Mouse (Mus musculus) megakaryocyte, adult 5-6 weeks (primary cell): ENCODE data around the gene Kcnn3. TPM values are rescaled to one million over a fixed set of nuclear protein-coding genes. Genes with fewer than 3 reads are reported as not detected.

Source experiments
- ATAC-seq: 2 replicates; pipeline ENCODE4 v1.8.0; 2016; ENCODE audit warnings: mild to moderate bottlenecking, inconsistent platforms; ENCODE audit not compliant: poor library complexity, severe bottlenecking
- total RNA-seq, 2 experiments: library from RNA; stranded (forward) in 1 of 2; stranded (reverse) in 1 of 2; fragments of 153-499, 151-499 nt in 1 of 2; fragments of 221-1000, 200-1000 nt in 1 of 2; gene quantifications; 2 replicates each; pipeline versions ENCODE4 v1.2.3 to v1.2.4; 2015 to 2017

Gene Kcnn3
- total RNA-seq, 2 experiments from 2014 or later, result not detected

DNA sequence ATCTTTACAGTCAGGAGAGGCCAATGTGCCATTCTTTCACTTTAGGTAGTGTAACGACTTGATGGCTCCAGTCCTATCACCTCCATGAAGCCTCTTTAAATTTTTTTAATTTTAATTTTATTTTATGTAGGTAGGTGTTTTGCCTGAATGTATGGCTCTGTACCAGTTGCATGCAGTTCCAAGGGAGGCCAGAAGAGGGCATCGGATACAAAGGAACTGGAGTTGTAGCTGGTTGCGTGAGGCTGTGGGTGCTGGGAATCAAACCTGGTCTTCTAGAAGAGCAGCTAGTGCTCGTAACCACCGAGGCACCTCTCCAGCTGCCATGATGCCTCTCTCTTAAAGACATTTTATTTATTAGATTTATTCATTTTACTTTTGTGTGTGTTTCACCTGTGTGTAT lies 3.6 kb upstream of the Kcnn3 start:
- ATAC-seq, result no peak

DNA sequence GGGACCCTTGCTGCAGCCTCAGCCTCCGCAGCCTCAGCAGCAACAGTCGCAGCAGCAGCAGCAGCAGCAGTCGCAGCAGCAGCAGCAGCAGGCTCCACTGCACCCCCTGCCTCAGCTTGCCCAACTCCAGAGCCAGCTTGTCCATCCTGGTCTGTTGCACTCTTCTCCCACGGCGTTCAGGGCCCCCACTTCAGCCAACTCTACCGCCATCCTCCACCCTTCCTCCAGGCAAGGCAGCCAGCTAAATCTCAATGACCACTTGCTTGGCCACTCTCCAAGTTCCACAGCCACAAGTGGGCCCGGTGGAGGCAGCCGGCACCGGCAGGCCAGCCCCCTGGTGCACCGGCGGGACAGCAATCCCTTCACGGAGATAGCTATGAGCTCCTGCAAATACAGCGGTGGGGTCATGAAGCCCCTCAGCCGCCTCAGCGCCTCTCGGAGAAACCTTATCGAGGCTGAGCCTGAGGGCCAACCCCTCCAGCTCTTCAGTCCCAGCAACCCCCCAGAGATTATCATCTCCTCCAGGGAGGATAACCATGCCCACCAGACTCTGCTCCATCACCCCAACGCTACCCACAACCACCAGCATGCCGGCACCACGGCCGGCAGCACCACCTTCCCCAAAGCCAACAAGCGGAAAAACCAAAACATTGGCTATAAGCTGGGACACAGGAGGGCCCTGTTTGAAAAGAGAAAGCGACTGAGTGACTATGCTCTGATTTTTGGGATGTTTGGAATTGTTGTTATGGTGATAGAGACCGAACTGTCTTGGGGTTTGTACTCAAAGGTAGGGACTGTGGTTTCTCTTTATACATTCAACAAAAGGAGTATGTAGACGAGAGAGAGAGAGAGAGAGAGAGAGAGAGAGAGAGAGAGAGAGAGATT lies 896 bp downstream of the Kcnn3 start:
- no peak for ATAC-seq

DNA sequence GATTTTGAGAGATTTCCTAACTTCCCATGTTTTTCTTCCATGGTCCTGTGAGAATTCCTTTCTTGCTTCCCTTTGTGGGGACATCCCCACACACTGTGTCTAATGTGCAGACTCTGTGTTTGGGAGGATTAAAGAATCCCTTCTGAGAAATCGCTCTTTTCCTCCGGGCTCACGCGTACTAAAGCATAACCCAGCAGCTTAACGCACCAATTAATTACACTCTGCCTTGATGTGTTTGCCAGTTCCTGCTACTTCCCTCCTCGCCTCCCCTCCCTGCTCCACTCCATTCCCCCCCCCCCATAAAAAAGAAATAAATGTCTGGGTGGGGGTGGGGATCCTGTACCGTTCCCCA lies 1.5 kb downstream of the Kcnn3 start:
- ATAC-seq, result no peak

DNA sequence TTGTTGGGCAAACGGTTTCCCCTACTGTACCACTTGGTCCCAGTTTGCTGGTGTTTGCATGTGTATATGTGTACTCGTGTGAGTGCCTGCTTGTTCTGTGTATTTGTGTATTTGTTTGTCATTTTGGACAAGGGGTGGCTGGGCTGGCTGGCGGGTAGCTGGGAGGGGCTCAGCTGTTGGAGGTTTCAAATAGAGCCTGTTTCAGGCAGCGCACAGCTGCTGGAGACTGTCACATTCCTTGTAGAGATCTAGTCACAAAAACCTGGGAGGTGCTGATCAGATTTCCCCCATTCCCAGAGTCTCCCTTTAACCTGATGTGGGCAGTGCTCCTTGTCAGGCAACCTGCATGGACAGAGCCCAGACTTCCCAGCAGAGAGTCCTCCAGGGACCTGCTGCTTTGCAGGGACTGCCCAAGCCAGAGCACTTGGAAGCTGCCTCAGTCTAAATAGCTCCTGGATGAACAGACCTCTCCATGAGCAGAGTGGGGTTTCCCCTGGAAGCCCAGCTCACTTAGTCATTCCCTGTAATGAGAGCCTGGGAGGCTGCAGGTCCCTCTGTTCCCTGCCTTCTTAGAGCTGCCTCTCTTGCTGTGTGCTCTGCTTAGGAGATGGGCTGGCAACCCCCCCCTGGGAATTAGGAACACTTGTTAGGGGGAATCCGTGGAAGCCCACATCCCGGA lies 2.6 kb downstream of the Kcnn3 start:
- no peak for ATAC-seq

DNA sequence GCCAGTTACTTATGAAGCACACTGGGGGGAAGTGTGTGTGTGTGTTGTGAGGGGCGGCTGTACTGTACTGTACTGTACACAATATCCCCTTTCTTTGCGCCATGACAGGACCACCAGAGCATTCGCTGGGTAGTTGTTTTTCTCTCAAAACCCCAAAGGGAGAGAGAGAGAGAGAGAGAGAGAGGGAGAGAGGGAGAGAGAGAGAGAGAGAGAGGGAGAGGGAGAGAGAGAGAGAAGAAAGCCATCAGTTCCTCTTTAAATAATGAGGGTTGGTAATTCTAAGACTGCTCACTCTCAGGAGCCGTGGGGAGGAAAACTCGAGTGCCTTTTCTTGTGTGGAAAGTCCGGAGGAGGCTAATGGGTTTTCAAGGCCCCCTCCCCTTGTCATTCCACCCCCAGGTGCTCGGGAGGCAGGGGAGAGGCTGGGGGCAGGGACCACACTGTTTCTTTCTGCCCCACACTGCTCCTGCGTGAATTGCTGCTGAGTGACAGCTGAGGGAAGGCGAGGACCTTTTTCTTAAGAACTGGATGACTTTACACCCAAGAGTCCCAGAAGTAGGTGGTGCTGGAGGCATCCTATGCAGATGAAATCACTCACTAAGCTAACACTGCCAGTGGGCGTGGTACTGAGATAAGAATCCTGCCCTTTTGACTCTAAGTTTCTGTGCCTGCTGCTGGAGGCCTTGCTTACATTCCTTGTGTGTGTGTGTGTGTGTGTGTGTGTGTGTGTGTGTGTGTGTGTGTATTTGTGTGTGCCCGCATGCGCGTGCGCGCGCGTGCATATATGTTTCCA lies 6.5 kb downstream of the Kcnn3 start:
- ATAC-seq, result no peak

DNA sequence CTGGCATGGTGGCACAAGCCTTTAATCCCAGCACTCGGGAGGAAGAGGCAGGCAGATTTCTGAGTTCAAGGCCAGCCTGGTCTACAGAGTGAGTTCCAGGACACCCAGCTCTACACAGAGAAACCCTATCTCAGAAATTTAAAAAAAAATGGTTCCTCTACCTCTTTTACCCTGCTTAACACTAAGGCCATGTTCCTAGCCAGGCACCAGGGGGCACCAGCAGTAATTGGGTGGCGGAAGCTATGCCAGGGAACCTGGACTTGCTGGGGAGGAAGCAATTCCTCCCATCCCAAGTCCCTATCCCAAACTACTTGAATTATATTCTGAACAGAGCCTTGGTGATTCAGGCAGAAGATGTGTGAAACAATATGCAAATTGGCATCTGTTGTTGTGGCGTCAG lies 9.8 kb downstream of the Kcnn3 start:
- ATAC-seq, result no peak

DNA sequence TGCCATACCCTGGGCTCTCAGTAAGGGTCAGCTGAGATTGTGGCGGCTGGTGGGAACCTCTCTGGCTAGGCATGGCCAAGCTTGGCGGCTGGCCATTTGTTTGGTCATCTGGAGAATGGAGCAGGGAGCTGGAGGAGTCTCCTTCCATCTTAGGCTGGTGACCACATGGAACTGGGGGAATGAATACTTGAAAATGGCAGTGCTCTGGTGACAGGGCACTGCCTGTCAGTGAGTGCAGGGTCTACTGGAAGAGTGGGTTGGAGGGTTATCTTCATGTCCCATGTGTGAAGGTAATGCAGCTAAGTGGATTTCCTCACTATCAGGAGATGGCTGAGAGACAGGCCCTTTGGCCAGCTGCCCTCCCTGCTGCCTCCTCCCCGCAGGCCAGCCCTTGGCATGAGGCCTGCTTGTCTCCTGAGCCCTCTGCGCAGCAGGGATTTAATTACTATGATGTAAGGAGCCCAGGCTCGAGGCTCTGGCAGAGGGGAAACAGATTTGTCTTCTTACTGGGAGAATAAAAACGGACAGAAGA lies 14.7 kb downstream of the Kcnn3 start:
- ATAC-seq, result no peak

DNA sequence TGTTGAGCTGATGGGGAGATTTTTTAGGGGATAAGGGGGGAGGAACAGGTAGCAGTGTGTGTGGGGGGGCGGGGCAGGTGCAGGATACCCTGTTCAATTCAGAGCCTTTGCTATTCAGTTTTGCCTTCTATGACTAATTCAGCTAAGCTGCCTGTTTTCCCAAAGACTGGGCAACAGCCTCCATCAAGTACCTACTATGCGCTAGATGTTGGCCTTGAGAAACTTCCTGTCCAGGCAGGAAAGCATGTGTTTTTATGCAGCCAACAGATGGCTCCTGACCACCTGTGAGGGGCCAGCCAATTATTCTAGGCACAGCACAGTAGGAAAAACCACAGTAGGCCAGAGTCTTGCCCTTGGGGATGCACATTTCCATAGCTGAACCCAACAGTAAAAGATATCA lies 15.2 kb downstream of the Kcnn3 start:
- ATAC-seq, result no peak

DNA sequence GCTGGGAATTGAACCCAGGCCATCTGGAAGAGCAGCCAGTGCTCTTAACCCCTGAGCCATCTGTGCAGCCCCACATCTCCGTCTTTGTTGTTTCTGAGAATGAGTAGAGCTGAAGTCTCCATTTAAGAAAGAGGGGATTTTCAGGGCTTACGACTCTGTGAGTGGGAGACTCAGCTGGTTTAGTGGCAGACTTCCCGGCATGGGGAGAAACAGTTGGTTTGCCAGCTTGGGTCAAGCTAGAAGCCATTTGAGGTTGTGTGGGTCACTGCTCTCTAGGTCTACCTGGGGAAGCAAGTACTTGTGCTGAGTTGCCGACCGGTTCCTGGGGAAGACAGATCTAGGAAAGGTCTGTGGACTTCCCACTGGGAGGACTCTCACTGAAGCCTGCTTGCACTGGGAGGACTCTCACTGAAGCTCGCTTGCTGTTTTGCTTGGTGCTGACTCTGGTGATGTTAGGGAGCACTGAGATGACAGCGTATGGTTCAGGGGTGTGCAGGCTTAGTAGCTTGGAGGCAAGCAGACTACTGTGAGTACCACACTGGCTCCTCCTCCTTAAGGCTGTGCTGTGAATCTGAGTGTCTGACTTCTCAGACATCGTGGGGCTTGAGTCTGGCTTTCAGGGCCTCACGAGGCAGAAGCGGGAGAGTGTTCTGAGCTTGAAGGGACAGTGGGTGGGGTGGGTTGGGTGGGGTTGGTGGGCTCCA lies 19.2 kb downstream of the Kcnn3 start:
- no peak for ATAC-seq

DNA sequence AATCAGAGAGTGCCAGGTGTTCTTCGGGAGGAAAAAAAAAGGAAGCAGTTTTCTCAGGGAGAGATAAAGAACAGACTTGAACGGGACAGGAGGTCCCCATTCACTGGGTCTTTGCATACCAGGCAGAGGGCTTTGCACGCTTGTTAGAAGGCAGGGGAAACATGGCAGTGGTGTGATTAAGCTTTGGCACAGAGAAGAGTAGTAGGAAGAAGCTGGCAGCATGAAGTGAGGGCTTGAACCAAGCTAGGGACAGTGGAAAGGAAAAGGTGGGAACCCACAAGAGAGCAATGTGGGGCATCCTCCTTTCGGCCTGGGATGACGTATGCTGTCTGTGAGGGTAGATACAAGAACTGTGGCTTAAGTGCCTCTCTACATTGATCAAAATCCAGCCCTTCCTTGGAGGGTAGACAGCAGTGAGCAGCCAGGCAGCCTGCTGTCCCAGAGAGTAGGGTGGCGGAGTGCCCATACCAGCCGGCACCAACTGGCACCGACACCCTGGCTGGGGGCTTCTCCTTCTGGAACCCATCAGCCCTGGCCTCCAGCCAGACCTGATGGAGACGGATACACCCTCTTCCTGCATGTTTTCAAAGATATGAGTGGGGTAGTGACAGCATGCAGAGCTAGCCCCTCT lies 19.9 kb downstream of the Kcnn3 start:
- no peak for ATAC-seq

DNA sequence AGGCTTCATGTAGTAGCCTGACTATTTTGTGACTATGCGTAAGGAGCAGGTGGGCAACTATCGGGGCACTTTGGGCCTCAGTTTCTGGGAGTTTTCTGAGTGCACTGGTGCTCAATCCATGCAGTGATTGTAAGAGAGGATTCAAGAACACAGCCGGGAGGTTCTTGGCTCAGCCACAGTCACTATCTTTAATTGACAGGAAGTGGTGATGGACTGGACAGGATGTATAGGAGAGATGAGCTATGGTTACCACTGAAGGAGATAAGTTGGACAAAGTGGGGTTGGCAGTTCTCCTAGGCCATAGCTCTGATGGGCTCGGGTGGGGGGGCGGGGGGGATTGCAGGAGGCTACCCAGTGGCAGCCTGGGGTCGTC lies 20.4 kb downstream of the Kcnn3 start:
- ATAC-seq, result no peak

DNA sequence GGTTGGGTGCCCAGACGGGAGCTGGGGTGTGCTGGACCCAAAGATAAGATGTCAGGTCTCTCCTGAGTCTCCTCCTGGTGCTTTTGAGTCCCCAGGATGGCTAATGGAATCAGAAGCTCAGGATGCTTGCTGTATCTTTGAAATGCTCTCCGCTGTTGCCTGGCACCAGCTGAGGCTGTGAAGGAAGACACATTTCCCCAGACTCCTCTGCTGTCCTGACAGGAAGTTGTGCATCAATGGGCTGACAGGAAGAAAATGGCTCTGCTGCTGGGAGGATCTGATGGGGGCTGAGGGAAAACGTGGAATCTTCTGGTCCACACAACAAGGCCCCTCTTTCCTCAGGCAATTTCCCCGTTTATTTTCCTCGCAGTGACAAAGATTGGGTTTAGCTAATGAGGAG lies 27.0 kb downstream of the Kcnn3 start:
- no peak for ATAC-seq

DNA sequence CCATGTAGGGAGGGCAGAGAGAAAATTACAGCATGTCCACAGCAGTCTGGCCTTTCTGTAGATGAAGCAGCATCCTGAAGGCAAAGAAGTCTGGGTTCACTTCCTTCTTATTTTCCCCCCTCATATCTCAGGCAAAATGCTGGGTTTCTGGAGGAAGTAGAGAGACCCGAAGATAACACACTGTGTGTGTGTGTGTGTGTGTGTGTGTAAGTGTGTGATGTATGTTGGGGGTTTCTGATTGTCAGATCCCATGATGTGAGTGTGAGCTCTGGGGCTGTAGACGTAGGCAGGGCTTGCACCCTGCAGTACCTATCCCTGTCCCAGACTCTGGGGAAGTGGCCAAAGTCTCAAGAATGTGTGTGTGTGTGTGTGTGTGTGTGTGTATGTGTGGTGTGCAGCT lies 28.8 kb downstream of the Kcnn3 start:
- no peak; the same call in 1 of the 2 replicates for ATAC-seq

DNA sequence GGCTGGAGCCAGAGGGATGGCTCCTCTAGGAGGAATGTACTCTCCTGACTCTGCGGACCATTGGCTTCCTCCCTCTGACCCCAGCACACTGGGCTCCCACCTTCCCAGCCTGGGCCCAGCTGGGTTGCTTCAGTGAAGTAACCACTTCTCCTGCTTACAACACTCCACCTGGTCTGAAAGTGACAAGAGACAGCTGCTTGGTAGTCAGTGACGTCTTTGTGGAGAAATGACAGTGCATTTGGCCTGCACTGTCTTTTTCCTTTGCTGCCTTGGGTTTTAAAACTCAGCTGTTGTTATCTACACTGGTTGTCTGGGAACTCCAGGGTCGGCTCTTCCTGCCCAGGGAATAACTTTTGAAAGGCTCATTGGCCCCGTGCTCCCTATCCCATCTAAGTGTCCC lies 29.5 kb downstream of the Kcnn3 start:
- peak; percentile 95 for ATAC-seq

DNA sequence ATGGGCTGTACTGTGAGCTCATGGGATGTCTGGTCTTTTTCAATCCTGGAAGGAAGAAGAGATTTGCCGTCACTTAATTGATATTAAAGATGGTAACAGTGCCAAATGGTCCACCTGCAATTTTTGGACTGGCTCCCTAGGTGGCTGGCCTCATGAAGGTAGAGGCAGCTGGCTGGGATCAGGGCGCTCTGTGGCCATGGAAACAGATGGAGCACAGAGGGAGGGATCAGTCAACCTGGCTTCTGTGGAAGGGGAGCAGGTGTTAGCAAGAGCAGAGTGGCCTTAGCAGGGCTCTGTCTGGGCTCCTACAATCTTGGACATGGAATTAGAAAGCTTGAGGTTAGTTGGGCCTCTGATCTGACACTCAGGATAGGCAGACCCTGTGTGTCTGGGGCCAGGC lies 31.9 kb downstream of the Kcnn3 start:
- ATAC-seq, result no peak

DNA sequence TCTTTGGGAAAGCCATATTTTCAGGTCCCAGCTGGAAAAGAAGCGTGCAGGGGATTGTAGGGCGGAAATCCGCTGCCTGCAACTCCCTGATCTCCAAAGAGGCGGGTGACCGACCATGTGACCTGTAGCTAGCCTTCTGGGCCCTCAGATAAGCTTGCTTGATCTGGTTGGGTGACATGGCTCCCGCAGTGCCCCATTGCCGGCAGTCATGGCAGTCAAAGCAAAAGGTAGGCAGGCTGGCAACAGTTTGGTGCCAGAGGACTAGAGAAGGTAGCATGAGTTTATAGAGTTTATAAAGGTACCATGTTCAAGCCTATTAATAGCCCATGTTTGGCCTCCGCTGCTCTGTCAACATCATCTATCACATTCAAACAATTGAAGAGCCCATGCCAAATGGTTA lies 33.5 kb downstream of the Kcnn3 start:
- no peak for ATAC-seq

DNA sequence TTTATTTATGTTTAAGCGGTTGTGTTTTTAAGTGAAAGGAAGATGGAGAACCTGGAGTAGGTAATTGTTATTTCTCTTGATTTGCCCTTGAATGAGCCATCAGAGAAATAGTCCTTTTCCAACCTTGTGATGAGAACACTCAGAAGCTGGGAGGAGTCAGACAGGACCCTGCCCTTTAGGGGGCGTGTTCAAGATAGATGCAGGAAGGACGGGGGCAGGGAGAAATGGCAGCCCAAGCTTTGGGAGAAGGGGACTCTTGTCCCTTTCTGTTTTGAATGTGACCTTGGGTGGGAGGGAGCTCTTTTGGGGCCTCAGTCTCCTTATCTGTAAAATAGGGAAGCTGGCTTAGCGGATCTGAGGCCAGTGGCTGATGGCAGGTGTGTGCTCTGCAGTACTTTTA lies 34.0 kb downstream of the Kcnn3 start:
- ATAC-seq, result no peak

DNA sequence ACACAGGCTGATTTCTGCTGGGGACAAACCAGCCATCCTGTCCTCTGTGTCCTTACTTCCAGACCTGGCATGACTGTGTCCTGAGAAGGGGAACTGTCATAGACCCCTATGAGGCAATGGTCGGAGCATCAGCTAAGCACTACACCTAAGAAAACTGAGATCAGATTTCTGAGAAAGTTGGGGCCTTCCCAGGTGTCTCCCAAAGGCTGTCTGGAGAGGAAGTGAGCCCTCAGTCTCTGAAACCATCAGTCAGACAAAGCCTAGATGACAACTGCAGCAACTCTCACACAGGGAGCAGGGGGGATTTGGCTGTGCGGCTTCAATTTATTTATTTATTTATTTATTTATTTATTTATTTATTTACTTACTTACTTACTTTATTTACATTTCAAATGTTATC lies 34.6 kb downstream of the Kcnn3 start:
- ATAC-seq, result no peak

DNA sequence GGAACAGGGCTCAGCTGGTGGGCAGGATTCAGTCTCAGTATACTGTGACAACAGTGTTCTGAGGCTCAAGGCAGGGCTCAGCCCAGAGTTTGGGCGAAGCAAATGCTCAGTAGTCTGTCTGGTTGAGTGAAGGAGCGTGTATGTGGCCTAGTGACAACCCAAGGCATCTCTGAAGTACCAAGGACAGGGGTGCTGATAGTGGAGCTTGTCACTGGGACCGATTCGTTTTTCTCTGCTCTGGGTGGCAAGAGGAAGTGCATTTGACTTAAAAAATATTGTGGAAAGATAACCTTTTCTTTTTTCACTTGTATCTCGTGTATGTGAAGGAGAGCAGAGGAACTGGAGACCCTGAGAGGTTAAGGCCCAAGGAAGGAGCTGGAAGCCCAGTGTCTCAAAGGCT lies 37.8 kb downstream of the Kcnn3 start:
- no peak for ATAC-seq
